Mouse (Mus musculus): ENCODE measurements around the gene Gm2a.
"Not testable (repeated sequence)": the region's sequence is repeated elsewhere in the genome, so short reads cannot be mapped to it uniquely, and the experiment has no call there.

Gene Gm2a

DNA sequence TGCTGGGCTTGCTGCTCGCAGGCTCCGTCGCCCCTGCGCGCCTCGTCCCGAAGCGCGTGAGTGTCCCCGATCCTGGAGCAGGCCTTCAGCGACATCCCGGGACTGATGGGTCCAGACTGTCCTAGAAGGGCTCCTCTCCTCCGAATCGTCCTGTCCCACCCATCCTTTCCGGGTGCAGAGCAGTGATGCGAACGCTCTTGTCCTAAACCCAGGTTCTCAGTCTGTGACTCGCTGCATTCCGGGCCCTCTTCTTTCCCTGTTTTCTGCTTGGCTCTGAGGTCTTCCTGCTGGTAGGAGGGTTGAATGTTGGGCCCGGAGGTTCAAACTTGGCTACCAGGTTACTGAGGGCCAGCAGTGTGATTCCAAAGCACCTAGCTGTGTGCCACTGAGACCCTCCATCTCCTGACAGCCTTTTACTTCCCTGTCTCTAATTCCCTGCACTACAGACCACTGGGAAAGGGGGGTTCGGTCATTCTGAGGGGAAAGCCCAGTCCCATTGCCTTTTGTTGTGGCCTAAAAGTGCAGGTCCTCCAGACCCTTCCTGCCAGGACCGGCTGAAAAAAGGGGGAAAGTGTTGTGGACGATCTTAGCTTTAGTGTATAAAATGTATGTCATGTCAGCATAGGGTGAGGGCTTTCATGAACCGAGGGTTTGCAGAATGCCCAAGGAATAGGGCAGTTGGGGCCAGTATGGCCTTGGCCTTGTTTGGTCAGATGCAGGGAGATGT, 437 bp downstream of the Gm2a start:
- no peak for DNase-seq

DNA sequence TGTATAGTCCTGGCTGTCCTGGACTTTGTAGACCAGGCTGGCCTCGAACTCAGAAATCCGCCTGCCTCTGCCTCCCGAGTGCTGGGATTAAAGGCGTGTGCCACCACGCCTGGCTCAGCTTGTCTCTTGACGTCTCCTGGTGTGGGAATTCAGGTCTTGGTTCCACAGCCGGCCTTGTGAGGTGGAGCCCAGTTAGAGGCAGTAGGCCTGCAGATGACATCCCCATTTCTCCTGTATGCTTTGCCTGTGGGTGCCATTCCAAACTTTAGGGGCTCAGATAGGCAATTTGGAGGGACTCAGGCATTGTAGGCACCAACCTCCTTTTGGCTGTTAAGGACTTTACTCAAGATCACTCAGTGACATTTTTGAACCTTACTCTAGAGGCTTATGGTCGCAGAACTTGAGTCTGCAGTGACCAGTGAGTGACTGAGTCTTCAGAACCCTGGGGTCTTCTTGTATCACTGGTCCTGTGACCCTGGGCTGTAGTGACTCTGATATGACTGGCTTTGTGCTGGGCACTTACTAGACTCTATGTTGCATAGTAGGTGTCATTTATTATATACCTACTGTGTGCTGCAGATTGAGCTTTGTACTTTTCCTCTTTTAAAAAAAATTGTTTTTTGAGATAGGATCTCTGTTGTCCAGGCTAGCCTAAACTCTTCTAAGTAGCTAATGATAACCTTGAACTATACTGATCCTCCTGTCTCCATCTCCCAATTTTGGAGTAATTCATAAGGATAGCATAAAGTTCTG, 1.3 kb downstream of the Gm2a start:
- DNase-seq: no peak

DNA sequence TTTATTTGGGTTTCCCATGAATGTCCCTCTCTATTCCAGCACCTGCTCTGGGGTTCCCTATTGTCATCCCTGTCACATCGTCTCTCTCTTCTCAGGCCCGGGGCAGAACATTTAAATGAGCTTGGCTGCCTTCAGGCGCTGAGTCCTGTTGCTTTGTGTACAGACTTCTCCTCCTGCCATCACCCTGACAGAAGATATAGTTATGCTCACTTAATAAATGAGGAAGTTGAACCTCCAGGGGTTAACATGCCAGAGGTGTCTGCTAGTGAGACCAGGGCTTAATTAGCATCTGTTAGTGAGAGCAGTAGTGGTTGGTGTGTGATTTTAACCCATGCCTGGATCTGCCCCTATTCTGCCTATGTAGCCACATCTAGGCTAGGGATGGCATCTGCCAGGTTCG, 2.0 kb downstream of the Gm2a start:
- no peak for DNase-seq

DNA sequence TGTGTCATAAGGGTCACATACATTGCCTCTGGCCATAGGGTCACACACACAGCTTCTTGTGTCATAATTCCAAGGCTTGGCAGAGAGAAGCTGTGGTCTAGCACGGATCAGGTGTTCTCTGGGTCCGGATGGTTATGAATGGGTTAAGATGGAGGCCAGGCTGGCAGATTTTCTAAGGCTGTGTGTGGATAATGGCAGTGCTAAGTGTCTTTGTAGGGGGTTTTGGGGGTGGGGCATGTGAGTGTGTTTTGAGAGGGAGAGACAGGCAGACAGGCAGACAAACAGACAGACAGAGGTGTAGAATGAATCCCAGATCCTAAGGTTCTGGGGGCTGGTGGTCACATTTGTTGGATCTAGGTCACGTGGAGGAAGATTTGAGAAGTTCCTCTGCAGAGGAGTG, 4.1 kb downstream of the Gm2a start:
- DNase-seq: no peak

DNA sequence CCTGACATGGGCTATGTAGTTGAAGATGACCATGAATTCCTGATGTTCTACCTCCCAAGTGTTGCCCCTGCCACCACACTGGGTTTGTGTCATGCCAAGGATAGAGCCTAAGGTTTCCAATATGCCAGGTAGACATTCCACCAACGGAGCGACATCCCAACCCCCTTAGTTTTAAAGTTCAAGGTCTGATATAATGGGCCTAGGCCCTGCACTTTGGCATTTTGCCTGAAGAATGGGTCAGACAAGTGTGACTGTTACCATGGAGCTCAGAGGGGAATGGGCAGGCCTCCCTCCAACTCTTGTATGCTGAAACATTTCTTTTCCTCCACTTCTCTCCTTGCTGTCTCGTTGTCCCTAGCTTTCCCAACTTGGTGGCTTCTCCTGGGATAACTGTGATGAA, 5.3 kb downstream of the Gm2a start:
- DNase-seq: no peak

DNA sequence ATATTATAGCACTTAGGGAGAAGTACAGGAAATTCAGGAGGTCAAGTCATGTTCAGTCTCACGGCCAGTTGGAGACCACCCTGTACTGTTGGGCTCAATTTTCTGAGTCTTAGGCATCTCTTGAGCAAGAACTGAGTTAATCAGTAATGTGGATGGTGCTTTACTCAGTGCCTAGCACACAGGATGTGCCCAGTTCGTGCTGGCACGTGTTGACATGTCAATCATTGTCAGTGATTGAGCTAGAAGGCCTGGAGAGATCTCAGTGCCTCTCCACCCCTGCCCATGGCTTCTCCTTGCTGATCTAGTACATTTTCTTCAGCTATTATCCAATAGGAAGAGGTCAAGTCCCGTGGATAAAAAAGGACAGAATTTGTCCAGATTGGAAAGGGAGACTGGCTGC, 7.5 kb downstream of the Gm2a start:
- no peak for DNase-seq

DNA sequence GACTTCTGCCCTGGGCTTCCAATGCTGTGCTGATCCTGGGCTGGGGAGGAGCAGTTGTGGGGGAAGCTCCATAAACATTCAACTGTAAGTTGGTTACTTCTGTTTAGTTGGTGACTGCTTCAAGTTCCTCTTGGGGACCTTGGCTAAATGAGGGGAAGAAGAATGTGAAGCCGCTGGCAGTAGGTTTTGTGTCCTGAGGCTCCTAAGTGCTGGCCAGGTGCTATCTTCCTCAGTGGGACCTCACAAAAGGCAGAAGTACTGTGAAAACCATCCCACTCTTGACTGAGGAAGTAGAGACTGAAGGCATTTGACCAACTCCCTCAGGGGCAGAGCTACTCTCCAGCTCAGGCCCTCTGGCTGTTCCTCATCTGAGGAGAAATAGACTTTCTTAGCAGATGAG, 8.7 kb downstream of the Gm2a start:
- DNase-seq: no peak

DNA sequence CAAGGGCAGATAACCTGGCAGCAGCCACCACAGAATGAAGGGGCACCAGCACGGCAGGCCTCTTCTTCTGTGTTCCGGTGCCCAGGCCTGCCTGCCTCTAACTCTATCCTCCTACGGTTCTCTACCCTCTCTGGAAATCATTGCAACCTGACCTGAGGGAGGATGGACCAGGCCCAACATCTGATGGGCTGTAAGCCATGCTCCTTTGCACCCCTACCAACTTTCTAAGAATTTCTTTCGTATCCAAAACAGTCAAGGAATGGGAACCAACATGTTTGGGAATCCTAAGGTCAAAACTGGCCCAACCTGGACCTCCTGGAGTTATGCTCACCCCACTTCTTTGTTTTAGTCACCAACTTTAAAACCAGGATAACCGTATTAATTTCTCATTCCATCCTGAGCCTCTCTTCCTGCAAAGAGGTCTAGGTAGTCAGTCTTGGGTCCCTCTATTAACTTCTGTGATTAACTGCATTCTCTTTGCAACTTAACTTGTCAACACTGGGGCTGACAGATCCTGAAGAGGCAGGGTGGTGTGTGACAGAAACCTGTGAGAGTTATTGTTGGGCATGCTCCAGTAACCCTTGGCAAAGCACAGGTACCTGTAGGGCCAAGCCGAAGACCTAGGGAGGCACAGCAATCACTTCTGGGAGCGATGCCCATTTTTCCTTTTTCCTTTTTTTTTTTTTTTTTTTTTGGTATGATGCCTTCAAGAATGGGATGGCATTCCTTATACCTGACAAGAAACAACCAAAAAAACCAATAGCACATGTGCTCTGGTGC, 11.8 kb downstream of the Gm2a start:
- peak; percentile 26 to 38 for DNase-seq

DNA sequence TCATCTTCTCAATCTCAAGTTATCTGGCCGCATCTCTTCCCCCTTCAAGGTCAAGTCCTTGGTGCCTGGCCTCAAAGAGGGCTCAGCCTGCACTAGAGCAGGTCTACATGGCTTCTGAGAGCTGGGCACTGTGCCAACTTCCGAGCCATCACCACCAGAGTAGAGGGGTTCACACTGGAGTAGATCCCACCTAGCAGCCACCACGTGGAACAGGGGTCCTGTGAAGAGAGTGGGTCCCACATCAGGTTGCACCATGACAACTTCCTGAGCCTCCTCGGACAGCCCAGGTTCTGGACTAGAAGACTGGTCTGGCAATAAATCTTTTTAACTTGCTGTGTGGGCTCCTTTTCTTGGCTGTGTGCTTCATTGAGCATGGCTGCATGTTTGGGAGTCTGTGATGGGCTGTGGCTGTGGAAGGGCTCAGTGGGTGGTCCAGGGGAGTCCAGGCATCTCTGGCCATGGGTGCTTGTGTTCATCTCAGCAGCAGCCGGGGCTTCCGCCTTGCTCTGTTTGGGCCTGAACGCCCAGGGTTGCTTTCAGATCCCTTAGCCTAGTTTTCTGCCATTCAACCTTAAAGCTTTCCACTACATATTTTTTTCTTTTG, 12.8 kb downstream of the Gm2a start:
- peak in 1 of 2 experiments; percentile 28 for DNase-seq

DNA sequence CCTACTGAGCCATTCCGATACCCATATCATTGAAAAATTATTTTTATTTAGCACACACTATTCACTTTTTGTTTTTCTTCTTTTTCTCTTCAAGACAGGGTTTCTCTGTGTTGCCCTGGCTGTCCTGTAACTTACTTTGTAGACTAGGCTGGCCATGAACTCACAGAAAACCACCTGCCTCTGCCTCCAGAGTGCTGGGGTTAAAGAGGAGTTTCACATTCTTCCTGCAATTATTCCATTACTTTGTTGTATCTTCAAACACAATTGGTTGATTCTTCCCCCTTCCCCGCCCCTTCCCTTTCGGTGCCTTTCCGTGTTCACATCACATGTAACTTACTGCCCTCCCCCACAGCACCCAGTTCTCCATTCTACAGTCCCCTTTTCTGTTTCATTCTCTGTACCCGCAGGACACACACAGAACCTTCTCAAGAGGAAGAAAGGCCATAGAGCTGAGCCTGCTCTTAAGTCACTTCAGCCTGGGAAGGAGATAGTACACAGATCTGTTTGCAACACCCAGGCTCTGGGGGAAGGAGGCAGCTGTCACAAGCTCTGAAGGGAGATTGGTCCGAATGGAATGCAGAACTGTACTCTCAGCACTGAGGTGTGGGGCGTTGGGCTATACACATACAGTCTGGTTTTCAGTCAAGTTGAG, 15.4 kb downstream of the Gm2a start:
- DNase-seq: no peak

DNA sequence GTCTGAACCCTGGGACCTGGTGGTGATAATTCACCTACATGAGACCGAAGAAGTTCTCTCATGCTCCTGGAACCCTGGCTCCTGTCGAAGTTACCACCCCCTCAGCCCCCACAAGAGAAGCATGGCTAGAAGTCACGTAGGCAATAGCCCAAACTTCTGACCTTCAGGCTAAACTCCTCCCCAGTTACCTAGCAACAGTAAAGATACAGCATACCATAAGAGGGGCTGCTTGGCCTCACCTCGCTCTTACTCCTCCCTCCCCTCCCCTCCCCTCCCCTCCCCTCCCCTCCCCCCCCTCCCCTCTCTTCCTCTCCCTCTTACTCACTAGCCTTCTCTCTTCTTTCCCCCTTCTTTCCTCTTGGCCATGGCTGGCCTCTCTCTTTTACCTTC, 15.9 kb downstream of the Gm2a start:
- DNase-seq: not testable (repeated sequence)

DNA sequence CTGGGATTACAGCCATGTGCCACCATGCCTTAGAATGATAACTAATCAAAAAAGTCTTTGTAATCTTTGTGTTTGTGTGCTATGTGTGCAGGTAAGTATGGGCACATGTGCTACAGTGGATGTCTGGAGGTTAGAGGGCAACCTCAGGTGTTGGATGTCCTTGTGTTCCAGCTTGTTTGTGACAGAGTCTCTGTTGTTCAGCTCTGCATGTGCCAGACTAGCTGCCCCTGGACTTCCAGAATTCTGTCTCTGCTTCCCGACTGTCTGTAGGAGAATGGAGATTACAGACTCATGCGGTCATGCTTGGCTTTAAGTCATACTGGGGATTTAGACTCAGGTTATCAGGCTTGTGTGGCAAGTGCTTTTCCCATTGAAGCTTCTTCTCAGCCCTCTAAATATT, 16.4 kb downstream of the Gm2a start:
- DNase-seq: no peak

DNA sequence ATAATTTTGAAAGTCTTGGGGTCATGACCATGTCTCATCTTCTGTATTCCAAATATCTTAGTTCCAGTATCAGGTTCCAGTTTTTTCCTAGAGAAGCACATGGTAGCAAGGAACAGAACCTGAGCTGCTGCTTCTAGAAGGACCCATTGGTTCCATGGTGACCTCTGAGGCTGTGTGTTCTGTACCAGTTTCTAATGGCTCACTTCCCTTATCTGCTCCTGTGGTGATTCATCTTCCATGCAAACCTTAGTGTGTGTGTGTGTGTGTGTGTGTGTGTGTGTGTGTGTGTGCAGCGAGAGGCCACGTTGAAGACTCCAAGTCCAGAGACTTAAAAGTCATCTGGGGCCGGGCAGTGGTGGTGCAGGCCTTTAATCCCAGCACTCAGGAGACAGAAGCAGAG, 18.1 kb downstream of the Gm2a start:
- no peak for DNase-seq

DNA sequence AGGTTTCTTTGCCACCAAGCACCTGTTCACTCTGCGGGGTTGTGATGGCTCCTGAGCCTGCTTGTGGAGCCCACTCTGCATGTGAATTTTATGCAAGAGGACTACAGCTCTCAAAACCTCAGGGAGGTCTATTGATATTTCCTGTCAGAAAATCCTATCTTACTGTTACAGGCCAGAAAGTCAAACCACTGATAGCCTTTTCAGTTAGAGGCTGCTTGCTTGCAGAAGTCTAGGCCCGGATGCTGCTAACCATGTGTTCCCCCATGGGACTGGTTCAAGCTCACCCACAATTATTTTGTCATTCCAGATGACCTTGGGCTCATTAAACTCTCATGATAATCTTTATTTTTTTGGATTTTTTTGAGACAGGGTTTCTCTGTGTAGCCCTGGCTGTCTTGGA, 19.1 kb downstream of the Gm2a start:
- DNase-seq: no peak

DNA sequence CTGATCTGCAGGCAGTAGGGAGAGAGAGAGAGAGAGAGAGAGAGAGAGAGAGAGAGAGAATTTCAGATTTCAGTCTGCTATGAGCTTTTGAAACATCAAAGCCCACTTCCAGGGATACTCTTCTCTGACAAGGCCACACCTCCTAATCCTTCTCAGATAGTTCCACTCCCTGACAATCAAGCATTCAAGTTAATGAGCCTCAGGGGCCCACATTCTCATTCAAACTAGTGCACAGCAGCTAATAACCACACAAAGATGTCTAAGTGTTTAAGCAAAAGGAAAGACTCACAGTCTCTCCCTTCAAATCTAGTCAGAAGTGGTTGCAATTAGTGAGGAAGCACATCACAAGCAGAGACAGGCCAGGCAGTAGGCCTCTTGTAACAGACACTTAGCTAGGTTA, 22.4 kb downstream of the Gm2a start:
- DNase-seq: no peak

DNA sequence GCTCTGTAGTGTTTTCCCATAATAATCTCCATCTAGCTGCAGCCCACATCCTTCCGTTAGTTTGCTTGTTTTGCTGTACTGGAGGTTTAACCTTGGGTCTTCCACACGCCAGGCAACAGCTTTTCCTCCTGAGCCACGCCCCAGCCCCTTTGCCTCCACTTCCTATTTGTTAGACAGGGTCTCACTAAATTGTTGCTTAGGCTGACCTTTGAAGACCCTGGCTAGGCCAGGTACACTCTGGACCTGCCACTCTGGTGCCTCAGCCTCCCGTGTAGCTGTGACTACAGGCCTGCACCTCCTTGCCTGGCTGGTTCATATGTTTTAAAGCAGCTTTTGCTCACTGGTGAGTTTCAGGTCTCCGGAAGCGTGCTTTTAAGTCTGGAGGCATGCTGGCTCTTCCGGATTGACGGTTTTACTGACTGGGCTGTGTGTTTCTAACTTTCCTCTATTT, 22.9 kb downstream of the Gm2a start:
- DNase-seq: no peak

DNA sequence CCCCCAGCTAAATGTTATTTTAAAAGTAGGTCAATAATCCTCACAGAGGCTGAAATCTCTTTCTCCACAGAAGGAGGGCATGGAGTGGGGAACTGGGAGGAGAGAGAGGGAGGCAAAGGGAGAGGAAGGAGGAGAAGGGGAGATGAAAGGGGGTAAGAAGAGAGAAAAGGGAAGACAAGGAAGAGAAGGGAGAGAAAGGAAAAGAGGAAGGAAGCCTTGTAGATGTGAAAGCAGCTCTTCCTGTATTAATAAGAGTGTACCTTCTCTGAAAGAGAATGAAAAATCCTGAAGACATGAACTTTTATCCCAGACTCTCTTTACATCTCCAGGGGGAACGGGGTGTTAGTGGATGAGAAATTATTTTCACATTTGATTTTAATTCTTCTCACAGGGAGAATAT, 23.5 kb downstream of the Gm2a start:
- no peak for DNase-seq

DNA sequence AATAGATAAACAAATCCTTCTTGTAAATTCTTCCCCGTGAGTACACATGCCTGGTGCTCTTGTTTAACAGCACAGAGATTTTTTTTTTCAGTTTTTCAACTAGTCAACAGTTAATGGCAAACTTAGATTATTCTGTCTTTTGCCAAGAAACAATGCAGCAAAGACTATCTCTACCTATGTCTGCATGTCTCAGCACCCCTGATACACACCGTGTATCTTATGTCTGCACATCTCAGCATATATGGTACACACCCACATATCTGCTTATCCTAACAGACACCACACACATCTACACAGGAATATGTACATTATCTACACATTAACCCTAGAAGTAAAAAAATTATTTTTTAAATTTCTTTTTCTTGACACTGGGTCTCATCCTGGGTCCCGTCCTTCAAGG, 28.7 kb downstream of the Gm2a start:
- no peak for DNase-seq

DNA sequence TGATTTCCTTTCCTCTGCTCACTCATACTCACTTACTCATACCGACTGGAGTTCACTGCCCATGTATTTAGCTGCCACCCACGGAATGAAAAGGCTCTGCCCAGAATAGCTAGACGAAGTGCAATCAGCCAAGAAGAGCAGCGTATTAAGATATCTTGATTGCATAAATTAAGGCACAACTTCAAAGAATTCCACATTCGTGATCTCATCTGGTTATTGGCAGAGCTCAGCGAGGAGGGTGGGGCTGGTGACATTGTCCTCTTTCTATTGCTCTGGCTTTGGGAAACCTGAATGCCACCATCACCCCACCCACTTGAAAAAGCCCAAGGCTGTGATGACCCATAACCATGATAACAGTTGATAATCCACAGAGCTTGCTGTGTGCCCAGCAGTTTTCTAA, 30.0 kb downstream of the Gm2a start:
- no peak for DNase-seq

DNA sequence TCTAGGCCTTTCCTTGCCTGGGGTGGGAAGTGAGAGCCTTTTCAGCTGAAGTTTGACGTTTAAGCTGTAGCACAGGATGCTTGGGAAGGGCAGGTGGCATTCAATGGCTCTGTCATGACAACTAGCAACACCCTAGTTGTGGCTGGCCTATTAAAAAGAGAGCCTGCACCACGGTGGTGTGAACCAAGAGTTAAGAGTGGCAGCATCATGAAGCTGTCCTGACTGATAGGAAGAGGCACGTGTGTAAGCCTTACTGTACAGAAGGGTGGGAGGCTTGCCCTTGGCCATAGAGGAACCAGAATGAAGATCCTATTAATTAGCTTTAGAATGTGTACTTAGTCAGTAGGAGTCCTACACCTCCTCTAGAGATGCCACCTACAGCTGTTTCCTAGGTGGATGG, 30.5 kb downstream of the Gm2a start:
- DNase-seq: no peak

DNA sequence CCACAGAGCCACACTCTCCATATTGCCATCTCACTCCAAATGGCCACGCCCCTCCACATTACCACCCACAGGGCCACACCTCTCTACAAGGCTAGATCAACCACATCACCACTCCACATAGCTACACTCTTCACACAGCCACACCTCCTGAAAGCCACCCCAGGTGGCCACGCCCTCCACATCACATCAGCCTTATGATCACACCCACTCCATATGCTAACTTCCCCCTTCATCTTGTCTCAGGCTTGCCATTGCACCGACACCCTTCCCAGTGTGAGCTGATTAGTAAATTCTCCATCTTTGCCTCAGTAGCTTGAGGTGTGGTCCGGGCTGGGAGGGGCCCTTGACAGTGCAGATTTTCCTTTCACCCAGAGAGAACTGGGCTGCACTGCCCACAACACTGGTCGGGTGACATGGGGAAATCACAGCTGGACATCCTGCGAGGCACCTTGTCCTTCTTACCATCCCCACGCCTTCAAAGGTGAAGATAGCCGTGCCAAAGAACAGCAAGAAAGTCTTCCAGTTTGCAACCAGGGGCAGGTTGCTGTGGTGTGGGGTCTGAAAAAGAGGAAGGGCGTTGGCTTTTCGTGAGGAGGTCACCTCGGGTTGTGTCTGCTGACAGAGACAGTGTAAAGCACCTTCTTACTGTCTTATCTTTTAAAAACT, 33.3 kb downstream of the Gm2a start:
- DNase-seq: no peak

DNA sequence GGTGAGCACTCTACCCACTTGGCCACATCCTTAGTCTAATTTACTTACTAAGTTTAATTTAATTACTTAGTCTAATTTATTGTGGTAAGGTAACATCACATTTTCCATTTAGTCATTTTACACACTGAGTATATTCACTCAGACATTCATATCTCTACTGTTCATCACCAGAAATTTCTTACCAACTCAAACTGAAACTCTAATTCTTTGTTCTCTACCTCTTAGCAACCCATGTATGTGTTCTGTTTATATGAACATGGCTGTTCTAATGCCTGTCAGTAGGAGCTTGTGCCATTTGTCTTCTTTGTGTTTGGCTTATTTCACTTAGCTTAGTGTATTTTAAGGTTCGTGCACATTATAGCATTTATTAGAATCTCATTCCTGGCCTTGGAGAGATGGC, 34.0 kb downstream of the Gm2a start:
- no peak for DNase-seq
